Mouse (Mus musculus) hindbrain, embryonic 13.5 days (tissue): Measurements from ENCODE around the gene Msmb. TPM values are rescaled to one million over a fixed set of nuclear protein-coding genes. Genes with fewer than 3 reads are reported as not detected.

Experiments used
- ATAC-seq: fragments of 200-750 bp; cut with Nextera tagmentation; 2 replicates; pipeline ENCODE4 v1.8.0; 2017; ENCODE audit warnings: moderate TSS enrichment; ENCODE audit not compliant: low FRiP score
- H3K27ac ChIP-seq: fragments of 300-500 bp; sonication (generic); 2 replicates; pipeline ENCODE4 v1.5.1; 2015; ENCODE audit warnings: inconsistent platforms, mild to moderate bottlenecking, moderate library complexity
- H3K27me3 ChIP-seq: fragments of 300-500 bp; sonication (generic); 2 replicates; pipeline ENCODE4 v1.6.1; 2015; ENCODE audit warnings: mild to moderate bottlenecking, inconsistent platforms
- H3K36me3 ChIP-seq: fragments of 300-500 bp; sonication (generic); 2 replicates; pipeline ENCODE4 v1.6.1; 2015; ENCODE audit warnings: mild to moderate bottlenecking, inconsistent platforms
- H3K4me1 ChIP-seq: fragments of 300-500 bp; sonication (generic); replicated peaks from 2 replicates; pipeline ENCODE4 v1.6.1; 2015; ENCODE audit warnings: inconsistent platforms
- H3K4me2 ChIP-seq: fragments of 300-500 bp; sonication (generic); 2 replicates; pipeline ENCODE4 v1.6.1; 2015; ENCODE audit warnings: inconsistent platforms, mild to moderate bottlenecking, moderate library complexity
- H3K4me3 ChIP-seq: fragments of 300-500 bp; sonication (generic); 2 replicates; pipeline ENCODE4 v1.5.1; 2015; ENCODE audit warnings: mild to moderate bottlenecking, inconsistent platforms
- H3K9ac ChIP-seq: fragments of 300-500 bp; sonication (generic); 2 replicates; pipeline ENCODE4 v1.6.1; 2015; ENCODE audit warnings: mild to moderate bottlenecking, inconsistent platforms
- H3K9me3 ChIP-seq: fragments of 300-500 bp; sonication (generic); 2 replicates; pipeline ENCODE4 v1.6.1; 2016; ENCODE audit warnings: inconsistent platforms
- WGBS: fragments of 180-500 bp; shearing (Covaris S2); methylation state at CpG from one replicate; pipeline ENCODE4 v1.1.7; 2015; 5-methylcytosine and 5-hydroxymethylcytosine counted together
- polyA plus RNA-seq: library from polyadenylated mRNA; unstranded; fragments of >200 nt; fragmentation: Nextera tagmentation; extraction: Ambion mirVana; gene quantifications from 2 replicates; pipeline ENCODE4 v1.2.1, GENCODE M21; 2015

The Msmb gene
- polyA plus RNA-seq, 1 experiment from 2014 or later = not detected

DNA sequence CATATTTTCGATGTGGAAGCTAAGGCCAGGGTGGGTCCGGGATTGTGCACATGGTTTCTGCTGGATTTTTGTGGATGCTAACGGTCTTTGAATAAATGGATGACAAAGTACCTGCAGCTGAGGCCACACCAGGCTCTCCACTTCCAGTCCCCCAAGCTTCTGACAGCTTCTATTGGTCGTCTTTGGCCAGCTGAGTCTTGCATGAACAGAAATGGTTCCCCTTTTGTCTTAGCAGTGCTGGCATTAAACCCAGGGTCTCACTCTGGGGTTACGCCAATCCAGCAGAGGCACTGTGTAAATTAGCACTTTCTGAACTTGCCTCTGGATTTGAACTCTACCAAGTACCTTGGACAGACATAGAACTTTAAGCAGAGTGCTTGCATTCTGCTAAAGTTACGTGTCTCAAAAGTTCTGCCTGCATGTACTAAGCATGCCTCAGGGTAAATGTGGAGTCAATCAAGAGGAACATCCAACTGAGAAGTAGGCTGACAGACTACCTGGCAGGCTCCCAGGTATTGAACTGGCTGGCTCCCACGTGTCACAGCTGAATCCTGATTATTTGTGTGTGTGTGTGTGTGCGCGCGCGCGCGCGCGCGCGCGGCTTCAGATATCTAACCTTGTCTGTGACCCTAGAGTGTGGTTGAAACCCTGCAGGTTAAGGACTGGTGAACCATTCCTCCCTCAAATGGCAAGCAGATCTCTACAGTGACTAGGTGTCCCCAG, 10.6 kb downstream of the Msmb start:
- Histone ChIP-seq H3K36me3 (no peaks in the 10 kb centered on the region), H3K27ac (no peak overlapping the region), H3K4me2 (no peak overlapping the region), H3K4me1 (no peaks in the 10 kb centered on the region), H3K9me3 (0 out of 2 replicates have a peak, but pooled peaks cover 7% of the 10 kb centered on the region), H3K27me3 (no peaks in the 10 kb centered on the region), H3K9ac (no peak overlapping the region), H3K4me3 (no peak overlapping the region)
- ATAC-seq = no peak
- 90% methylated on average over 18 of the region's 18 CpGs for WGBS

DNA sequence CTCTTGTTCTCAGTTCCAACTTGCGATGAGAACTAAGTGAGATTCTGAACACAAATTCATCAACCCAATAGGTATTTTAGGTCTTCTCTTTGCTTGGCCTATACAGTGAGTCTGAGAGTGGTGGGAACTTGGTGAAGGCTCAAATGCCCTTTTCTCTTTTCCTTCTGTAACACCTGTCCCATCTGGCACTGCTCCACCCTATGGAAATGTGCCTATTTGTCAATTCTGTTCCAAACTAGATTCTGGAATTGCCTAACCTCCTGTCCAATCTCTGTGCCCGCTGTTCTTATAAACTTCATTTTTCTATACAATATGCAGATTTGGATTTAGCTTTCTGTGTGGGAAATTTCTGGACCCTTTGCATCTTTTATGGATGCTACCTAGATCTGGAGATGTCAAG, 11.3 kb downstream of the Msmb start:
- Histone ChIP-seq H3K9ac (no peak overlapping the region), H3K4me2 (no peak overlapping the region), H3K9me3 (0 out of 2 replicates have a peak, but pooled peaks cover 2% of the 10 kb centered on the region), H3K4me1 (no peaks in the 10 kb centered on the region), H3K27me3 (no peaks in the 10 kb centered on the region), H3K27ac (no peak overlapping the region), H3K36me3 (no peaks in the 10 kb centered on the region), H3K4me3 (no peak overlapping the region)
- WGBS = 93% methylated on average over 2 of the region's 2 CpGs
- no peak for ATAC-seq

DNA sequence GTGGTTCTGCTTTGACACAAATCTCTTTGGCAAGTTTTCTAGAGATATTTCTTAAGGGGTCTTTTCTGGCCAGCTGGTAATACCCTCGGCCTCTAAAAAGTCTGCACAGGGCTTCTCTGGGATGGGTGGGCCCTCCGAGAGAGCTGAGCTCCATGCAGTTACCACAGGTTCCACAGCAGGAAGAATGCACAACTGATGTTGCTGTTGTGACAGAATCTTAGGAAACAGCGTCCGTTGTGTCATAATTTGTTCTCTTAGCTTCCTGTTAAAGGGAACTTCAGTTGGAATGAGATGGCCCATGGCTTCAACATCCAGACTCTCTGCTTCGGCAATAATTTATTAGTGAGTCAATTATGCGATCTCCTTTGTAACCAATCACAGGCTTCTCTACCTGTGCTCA, 12.9 kb downstream of the Msmb start:
- ATAC-seq = no peak
- Histone ChIP-seq H3K36me3 (no peaks in the 10 kb centered on the region), H3K4me3 (no peak overlapping the region), H3K27me3 (no peaks in the 10 kb centered on the region), H3K27ac (no peak overlapping the region), H3K9ac (no peak overlapping the region), H3K4me2 (no peak overlapping the region), H3K4me1 (peaks cover 6% of the 10 kb centered on the region), H3K9me3 (no peaks in the 10 kb centered on the region)
- WGBS = 85% methylated on average over 6 of the region's 6 CpGs

DNA sequence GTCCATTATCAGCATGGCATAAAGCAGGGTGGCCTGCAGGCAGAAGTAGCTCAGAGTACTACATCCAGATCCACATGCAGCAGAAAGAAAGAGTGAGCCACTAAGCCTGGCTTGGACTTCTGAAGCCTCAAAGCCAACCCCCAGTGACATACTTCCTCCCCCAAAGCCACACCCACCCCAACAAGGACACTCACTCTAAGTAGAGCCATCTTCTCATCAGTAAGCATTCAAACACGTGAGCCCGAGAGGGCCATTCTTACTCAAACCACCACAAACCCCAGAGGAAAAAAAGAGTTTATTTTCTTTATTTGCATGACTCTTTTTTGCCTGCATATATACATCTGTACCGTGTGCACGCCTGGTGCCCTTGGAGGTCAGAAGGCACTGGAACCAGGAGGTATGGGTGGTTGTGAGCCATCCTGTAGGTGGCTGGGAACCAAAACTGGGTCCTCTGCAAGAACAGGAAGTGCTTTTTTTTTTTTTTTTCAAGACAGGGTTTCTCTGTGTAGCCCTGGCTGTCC, 17.4 kb downstream of the Msmb start:
- Histone ChIP-seq H3K9me3 (no peaks in the 10 kb centered on the region), H3K4me3 (peak overlapping the region; percentile 83), H3K36me3 (no peaks in the 10 kb centered on the region), H3K27ac (peak overlapping the region; percentile 71), H3K4me2 (peak overlapping the region; percentile 82), H3K9ac (peak overlapping the region; percentile 94), H3K4me1 (peaks cover 29% of the 10 kb centered on the region), H3K27me3 (no peaks in the 10 kb centered on the region)
- WGBS = 34% methylated on average over 4 of the region's 4 CpGs
- peak; percentile 62; the same call in 1 of the 2 replicates for ATAC-seq

DNA sequence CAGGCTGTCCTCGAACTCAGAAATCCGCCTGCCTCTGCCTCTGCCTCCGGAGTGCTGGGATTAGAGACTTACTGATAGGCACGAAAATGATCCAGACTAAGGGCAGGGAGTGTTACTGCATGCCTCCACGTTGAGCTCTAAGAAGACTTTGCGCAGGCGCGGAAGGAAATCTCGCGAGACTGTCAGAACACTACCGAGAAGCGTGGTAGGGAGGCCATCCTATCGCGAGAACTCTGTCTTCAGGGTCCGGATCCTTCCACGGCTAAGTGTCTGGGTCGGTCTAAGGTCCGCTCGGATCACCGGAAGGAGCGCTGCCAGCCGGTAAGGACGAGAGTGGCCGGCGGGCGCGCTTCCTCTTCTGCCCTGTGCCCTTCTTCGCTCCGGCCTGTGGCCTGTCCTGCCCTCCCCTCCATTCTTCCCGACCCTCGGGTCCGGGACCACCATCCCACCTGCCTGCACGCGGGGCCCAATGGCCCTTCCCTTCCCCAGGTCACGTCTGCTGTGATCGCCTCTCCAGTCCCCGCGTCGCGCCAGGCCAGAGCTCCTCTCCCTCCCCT, 17.9 kb downstream of the Msmb start, which contains the start of gene Ncoa4:
Gene Ncoa4, plus strand, starts transcription at position 176 of the 557 bp plus-strand sequence.
- under 1% methylated on average over 40 of the region's 40 CpGs for WGBS
- no peaks in the 10 kb centered on the region for H3K27me3 ChIP-seq
- peak within 1 kb of the TSS; percentile 83 for H3K4me3 ChIP-seq
- H3K4me1 ChIP-seq = peaks cover 29% of the 10 kb centered on the region
- H3K27ac ChIP-seq = peak within 1 kb of the TSS; percentile 88
- H3K4me2 ChIP-seq = peak within 1 kb of the TSS; percentile 82
- peak; percentile 97 for ATAC-seq
- peak within 1 kb of the TSS; percentile 94 for H3K9ac ChIP-seq
- H3K36me3 ChIP-seq = no peaks in the 10 kb centered on the region
- H3K9me3 ChIP-seq = no peaks in the 10 kb centered on the region

DNA sequence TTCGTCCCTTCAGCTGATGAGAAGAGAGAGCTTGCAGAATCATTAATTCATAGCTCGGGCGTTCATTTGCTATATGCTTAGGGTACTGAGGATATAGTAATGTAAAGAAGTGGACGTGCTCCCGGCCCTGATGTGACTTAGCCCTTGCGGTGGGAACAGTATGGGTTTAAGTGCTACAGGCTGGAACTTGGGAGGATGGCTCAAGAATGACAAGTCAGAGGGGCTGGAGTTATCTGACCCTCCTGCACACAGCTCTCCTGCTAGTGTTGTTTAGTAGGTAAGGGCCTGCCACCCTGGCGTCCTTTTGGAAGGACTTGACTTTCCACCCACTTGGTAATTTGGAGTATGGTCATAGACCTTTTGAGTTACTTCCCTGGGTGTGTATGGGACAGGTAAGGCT, 18.7 kb downstream of the Msmb start:
- H3K27ac ChIP-seq = peak overlapping the region; percentile 88; the same call in 1 of the 2 replicates

DNA sequence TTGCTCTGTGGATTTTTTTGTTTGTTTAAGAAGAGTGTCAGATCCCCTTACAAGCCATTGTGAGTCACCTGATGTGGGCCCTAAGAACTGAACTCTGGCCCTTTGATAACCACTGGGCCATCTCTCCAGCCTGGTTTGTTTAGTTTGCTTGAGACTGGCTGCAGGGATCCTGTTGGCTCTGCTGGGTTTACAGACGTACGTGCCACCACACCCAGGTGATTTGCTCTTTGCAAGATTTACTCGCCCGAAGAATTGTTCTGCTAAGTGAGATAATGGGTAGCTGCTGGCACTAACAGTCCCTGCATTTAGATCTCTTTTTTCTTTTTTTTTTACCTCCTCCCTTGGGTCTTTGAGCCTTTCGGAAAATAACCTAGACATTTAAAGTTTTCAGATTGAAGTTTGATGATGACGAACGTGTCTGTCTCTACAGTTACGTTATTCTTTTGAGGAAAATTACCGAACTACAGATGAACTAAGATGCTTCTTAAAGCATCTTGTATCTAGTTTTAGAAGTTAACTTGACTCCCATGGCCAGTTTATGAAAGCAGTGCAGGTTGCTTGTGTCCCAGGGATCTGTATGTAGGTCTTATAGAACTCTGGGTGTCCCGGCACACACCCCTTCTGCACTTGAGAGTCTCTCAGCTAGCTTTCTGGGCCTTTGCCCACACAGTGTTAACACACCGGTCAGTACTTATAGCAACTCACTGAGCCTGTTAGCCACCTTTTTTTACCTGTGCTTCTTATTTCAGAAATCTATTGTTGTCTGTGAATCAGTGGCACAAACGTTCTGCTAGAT, 19.5 kb downstream of the Msmb start:
- Histone ChIP-seq H3K9me3 (no peaks in the 10 kb centered on the region), H3K4me3 (peak overlapping the region; percentile 83), H3K4me1 (peaks cover 37% of the 10 kb centered on the region)

More for the DNA sequence above, 18.7 kb downstream of the Msmb start:
- Histone ChIP-seq H3K9ac (peak overlapping the region; percentile 94), H3K4me1 (peaks cover 35% of the 10 kb centered on the region), H3K9me3 (no peaks in the 10 kb centered on the region), H3K27me3 (no peaks in the 10 kb centered on the region), H3K4me2 (peak overlapping the region; percentile 82), H3K4me3 (peak overlapping the region; percentile 83), H3K36me3 (no peaks in the 10 kb centered on the region)
- 38% methylated on average over 7 of the region's 7 CpGs for WGBS
- ATAC-seq = no peak

DNA sequence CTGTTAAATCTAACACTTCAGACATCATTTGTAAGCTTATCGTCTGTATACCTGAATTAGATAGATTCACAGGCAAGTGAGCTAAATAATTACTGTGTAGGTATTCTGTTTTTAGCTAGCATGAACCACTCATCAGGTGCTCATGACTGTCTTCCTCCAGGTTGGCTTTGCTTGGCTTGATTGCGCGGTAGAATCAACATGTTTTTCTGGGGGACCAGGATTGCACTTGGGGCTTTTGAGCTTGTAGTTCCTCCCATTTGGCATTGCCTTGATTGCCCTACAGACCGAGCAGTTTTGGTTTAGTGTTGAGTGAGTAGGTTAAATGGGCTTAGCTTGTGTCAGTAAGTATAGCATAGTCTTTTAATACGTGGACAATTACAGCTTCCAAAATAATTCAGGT, 20.4 kb downstream of the Msmb start:
- 93% methylated on average over 5 of the region's 5 CpGs for WGBS
- H3K27me3 ChIP-seq = no peaks in the 10 kb centered on the region
- ATAC-seq = no peak

More for the DNA sequence above, 19.5 kb downstream of the Msmb start:
- Histone ChIP-seq H3K9ac (peak overlapping the region; percentile 94), H3K27ac (no peak overlapping the region), H3K27me3 (no peaks in the 10 kb centered on the region), H3K4me2 (peak overlapping the region; percentile 82), H3K36me3 (no peaks in the 10 kb centered on the region)
- WGBS = 91% methylated on average over 12 of the region's 12 CpGs
- no peak for ATAC-seq

DNA sequence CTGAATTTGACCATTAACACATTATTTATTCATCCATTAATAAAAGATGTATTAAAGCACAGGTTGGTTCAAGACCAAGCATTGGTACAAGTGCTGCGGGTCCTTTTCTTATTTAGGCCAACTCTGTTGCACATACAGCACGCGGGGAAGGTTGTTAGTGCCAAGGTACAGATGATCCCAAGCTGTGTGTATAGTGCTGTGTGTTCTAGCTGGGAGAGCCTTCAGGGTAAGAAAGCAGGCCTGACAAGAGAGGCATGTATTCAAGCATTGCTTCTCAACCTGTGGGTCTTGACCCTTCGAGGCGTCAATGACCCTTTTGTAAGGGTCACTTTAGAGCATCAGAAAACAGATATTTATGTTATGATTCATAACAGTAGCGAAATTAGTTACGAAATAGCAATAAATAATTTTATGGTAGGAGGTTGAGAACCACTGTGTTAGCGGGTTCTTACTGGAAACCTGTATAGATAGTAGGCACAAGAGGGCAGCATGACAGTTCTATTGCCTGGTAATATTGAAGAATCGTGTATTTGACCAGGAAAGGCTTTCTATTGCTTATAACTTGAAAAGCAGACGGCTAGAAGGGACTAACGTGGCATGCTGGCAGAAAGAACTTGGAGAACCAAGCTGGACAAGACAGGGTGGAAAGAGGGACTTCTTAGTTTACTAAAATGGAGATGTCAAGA, 21.5 kb downstream of the Msmb start:
- no peaks in the 10 kb centered on the region for H3K27me3 ChIP-seq
- H3K27ac ChIP-seq = no peak overlapping the region
- H3K36me3 ChIP-seq = no peaks in the 10 kb centered on the region
- H3K9me3 ChIP-seq = no peaks in the 10 kb centered on the region
- H3K4me3 ChIP-seq = no peak overlapping the region
- 94% methylated on average over 11 of the region's 11 CpGs for WGBS
- no peak overlapping the region for H3K4me2 ChIP-seq
- no peak overlapping the region for H3K9ac ChIP-seq
- no peak for ATAC-seq
- H3K4me1 ChIP-seq = peaks cover 42% of the 10 kb centered on the region

More for the DNA sequence above, 20.4 kb downstream of the Msmb start:
- Histone ChIP-seq H3K4me3 (no peak overlapping the region), H3K27ac (no peak overlapping the region), H3K36me3 (no peaks in the 10 kb centered on the region), H3K4me2 (no peak overlapping the region), H3K4me1 (peaks cover 37% of the 10 kb centered on the region), H3K9ac (no peak overlapping the region), H3K9me3 (no peaks in the 10 kb centered on the region)

DNA sequence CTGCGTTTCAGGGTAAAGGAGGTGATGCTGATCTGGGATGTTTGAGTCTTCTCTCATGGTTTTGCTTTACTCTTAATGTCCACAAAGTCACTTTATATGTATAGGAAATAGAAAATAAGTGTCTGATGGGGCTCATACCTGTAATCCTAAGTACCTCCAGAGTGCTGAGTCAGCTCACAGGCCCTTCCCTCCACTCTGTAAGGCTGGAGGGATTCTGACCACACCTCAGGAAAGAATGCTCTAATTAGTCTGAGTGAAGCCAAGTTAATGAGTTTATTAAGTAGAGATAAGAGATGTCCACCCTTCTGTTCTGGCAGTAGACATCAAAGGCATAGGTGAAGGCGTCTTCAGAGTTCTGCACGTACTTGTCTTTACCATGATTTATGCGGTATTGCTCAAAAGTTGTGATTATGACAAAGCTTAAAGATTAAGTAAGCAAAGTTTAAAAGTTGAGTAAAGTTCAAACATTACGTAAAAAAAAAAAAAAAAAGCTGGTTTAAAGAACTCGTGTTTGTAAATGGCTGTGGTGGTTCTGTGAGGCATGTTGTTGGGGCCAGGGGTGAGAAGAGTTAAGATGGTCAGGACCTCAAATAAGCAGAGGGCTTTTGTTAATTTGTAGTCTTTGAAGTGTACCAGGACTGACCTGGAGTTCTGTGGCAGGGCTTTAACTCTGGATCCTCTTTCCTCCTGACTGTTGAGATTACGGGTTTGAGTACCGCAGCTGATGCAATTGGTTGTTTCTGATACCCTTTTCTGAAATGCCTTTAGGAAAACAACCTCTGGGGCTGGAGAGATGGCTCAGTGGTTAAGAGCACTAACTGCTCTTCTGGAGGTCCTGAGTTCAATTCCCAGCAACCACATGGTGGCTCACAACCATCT, 22.6 kb downstream of the Msmb start:
- WGBS = 89% methylated on average over 8 of the region's 8 CpGs
- H3K4me1 ChIP-seq = peaks cover 42% of the 10 kb centered on the region
- H3K4me2 ChIP-seq = peak overlapping the region; percentile 98; the same call in 1 of the 2 replicates
- H3K4me3 ChIP-seq = no peak overlapping the region
- no peak for ATAC-seq
- no peak overlapping the region for H3K27ac ChIP-seq
- no peak overlapping the region for H3K9ac ChIP-seq
- H3K36me3 ChIP-seq = no peaks in the 10 kb centered on the region
- no peaks in the 10 kb centered on the region for H3K27me3 ChIP-seq
- H3K9me3 ChIP-seq = no peaks in the 10 kb centered on the region
